31 mouse cellular contexts compared by ENCODE assay signal in genomic region chr7:43451726-43452125, GRCm38 (mm10). TPM values are rescaled to one million over a fixed set of nuclear protein-coding genes. Genes with fewer than 3 reads are reported as not detected.
DNase-seq lines count a peak whose midpoint lies in the region; ATAC-seq and TF ChIP-seq lines count a peak whose summit lies in the region.
"Had no signal": no experiment of that assay in that cellular context is flagged by ENCODE, and none has a peak within 500 bp of the region (broad histone marks: within the 10 kb centered on the region; RNA-seq: fewer than 3 reads in every experiment).

No protein-coding gene starts in this region.

- no peak for ATAC-seq in liver, embryonic 11.5 days (replicated peaks; ENCODE audit: low FRiP score)
- ATAC-seq in lung, postnatal 0 days = no peak
- peak; percentile 38 for ATAC-seq in stomach, postnatal 0 days (ENCODE audit: low FRiP score, low TSS enrichment)
- ATAC-seq: CD4-positive, CD25-positive, alpha-beta regulatory T cell, adult 4 months; forebrain, embryonic 14.5 days; forebrain, embryonic 16.5 days had no signal

- H3K4me3 ChIP-seq in liver, adult 2 months (ENCODE audit: insufficient read depth, low read depth, low read length) = no peak overlapping the region
- H3K4me3 ChIP-seq in liver, embryonic 11.5 days (ENCODE audit: low read depth, low read length) = no peak overlapping the region
- H3K4me3 ChIP-seq in lung, postnatal 0 days (ENCODE audit: low read depth, low read length) = no peak overlapping the region
- H3K4me3 ChIP-seq in stomach, postnatal 0 days (ENCODE audit: low read depth, low read length) = no peak overlapping the region
- H3K4me3 ChIP-seq: embryonic facial prominence, embryonic 13.5 days; embryonic facial prominence, embryonic 15.5 days; erythroblast, embryonic 14.5 days; forebrain, embryonic 10.5 days; forebrain, embryonic 12.5 days had no signal

- no peaks in the 10 kb centered on the region; the same call in 1 of the 2 replicates for H3K79me2 ChIP-seq in liver, adult 2 months (ENCODE audit: control insufficient read depth, insufficient read depth, low read length)

- peaks cover 47% of the 10 kb centered on the region for H3K4me1 ChIP-seq in liver, adult 2 months (ENCODE audit: control insufficient read depth, insufficient read depth, low read length)
- peaks cover 11% of the 10 kb centered on the region for H3K4me1 ChIP-seq in liver, embryonic 11.5 days (replicated peaks; ENCODE audit: control insufficient read depth, insufficient read depth, low read length)
- no peaks in the 10 kb centered on the region for H3K4me1 ChIP-seq in lung, postnatal 0 days (ENCODE audit: insufficient read depth, low read depth, low read length)
- no peaks in the 10 kb centered on the region for H3K4me1 ChIP-seq in stomach, postnatal 0 days (replicated peaks; ENCODE audit: control insufficient read depth, insufficient read depth)
- H3K4me1 ChIP-seq: embryonic facial prominence, embryonic 13.5 days; embryonic facial prominence, embryonic 15.5 days; forebrain, embryonic 10.5 days; forebrain, embryonic 12.5 days had no signal

- no peaks in the 10 kb centered on the region for H3K27me3 ChIP-seq in liver, adult 2 months (ENCODE audit: control insufficient read depth, insufficient read depth, low read length)
- no peaks in the 10 kb centered on the region for H3K27me3 ChIP-seq in liver, embryonic 11.5 days (replicated peaks; ENCODE audit: control insufficient read depth, insufficient read depth, low read length)
- no peaks in the 10 kb centered on the region for H3K27me3 ChIP-seq in lung, postnatal 0 days (replicated peaks; ENCODE audit: insufficient read depth, low read length)
- no peaks in the 10 kb centered on the region for H3K27me3 ChIP-seq in stomach, postnatal 0 days (ENCODE audit: control insufficient read depth, insufficient read depth, low read length)
- H3K27me3 ChIP-seq: CH12.LX; embryonic facial prominence, embryonic 13.5 days; embryonic facial prominence, embryonic 15.5 days; forebrain, embryonic 12.5 days; Patski had no signal

- TF ChIP-seq POLR2A in liver, adult 2 months (IDR thresholded peaks at IDR 0.05; ENCODE audit: extremely low read depth, insufficient read depth, low read length) = no peak

- 57% methylated on average over 11 of the region's 11 CpGs for WGBS in liver, adult 2 months
- WGBS in liver, embryonic 11.5 days = 94% methylated on average over 11 of the region's 11 CpGs
- WGBS in lung, postnatal 0 days = 86% methylated on average over 11 of the region's 11 CpGs
- WGBS in stomach, postnatal 0 days = 86% methylated on average over 11 of the region's 11 CpGs

- TF ChIP-seq CTCF in liver, adult 2 months (IDR thresholded peaks at IDR 0.05; ENCODE audit: low read depth, low read length) = peak; percentile 41
- TF ChIP-seq CTCF in lung, postnatal 0 days (IDR thresholded peaks at IDR 0.05) = peak; percentile 7; the same call in 1 of the 2 replicates
- TF ChIP-seq CTCF in stomach, postnatal 0 days (IDR thresholded peaks at IDR 0.05; ENCODE audit: low read depth) = peak; percentile 17; the same call in 1 of the 2 replicates

- H3K9ac ChIP-seq in liver, adult 2 months (ENCODE audit: low read depth, low read length) = no peak overlapping the region
- H3K9ac ChIP-seq in liver, embryonic 11.5 days (ENCODE audit: low read depth, low read length) = no peak overlapping the region
- no peak overlapping the region for H3K9ac ChIP-seq in lung, postnatal 0 days (replicated peaks; ENCODE audit: low read depth)
- H3K9ac ChIP-seq in stomach, postnatal 0 days (ENCODE audit: low read length) = no peak overlapping the region
- H3K9ac ChIP-seq: embryonic facial prominence, embryonic 13.5 days; embryonic facial prominence, embryonic 15.5 days; forebrain, embryonic 12.5 days had no signal

- H3K36me3 ChIP-seq in liver, adult 2 months (ENCODE audit: control insufficient read depth, insufficient read depth, low read length) = peaks cover 18% of the 10 kb centered on the region
- H3K36me3 ChIP-seq in liver, embryonic 11.5 days (ENCODE audit: control insufficient read depth, insufficient read depth, low read length) = peaks cover 22% of the 10 kb centered on the region
- H3K36me3 ChIP-seq in lung, postnatal 0 days (ENCODE audit: insufficient read depth, low read length) = no peaks in the 10 kb centered on the region
- peaks cover 14% of the 10 kb centered on the region for H3K36me3 ChIP-seq in stomach, postnatal 0 days (ENCODE audit: control insufficient read depth, insufficient read depth, low read length)

- DNase-seq in liver, adult 2 months (ENCODE audit: extremely low read depth, low read depth, low spot score) = peak; percentile 70
- no peak for DNase-seq in liver, embryonic 11.5 days (ENCODE audit: low spot score)
- no peak for DNase-seq in lung, postnatal 0 days (ENCODE audit: low spot score)
- no peak for DNase-seq in lung, postnatal 4 days
- DNase-seq in ZHBTc4 (ENCODE audit: low read depth, low spot score) = peak; percentile 26
- DNase-seq in stomach, postnatal 0 days (ENCODE audit: low spot score) = peak; percentile 37
- no peak for DNase-seq in adrenal gland, adult (ENCODE audit: inconsistent age in 2 of 2, low spot score in 1 of 2)
- DNase-seq: adrenal gland, adult 8-10 months; adrenal gland, postnatal 14 days; adrenal gland, postnatal 36 days; B cell, adult 2 months; cerebellum, adult 11 months; cerebellum, adult 18-20 months; cerebellum, adult 8-10 months; cerebellum, adult 9-11 months; cerebellum, postnatal 14 days; cerebellum, postnatal 36 days; embryo, embryonic 11 days had no signal

- no peak overlapping the region for H3K27ac ChIP-seq in liver, adult 2 months (replicated peaks; ENCODE audit: insufficient read depth, low read depth, low read length)
- H3K27ac ChIP-seq in liver, embryonic 11.5 days (ENCODE audit: low read depth, low read length) = no peak overlapping the region
- H3K27ac ChIP-seq in lung, postnatal 0 days (ENCODE audit: low read length) = no peak overlapping the region
- H3K27ac ChIP-seq in stomach, postnatal 0 days (replicated peaks) = no peak overlapping the region
- H3K27ac ChIP-seq: embryonic facial prominence, embryonic 13.5 days; embryonic facial prominence, embryonic 15.5 days; forebrain, embryonic 10.5 days; forebrain, embryonic 12.5 days had no signal

- H3K4me2 ChIP-seq in liver, embryonic 11.5 days = no peak overlapping the region
- H3K4me2 ChIP-seq in lung, postnatal 0 days (replicated peaks; ENCODE audit: low read depth, low read length) = no peak overlapping the region
- H3K4me2 ChIP-seq in stomach, postnatal 0 days (replicated peaks; ENCODE audit: low read depth) = no peak overlapping the region
- H3K4me2 ChIP-seq: embryonic facial prominence, embryonic 13.5 days; embryonic facial prominence, embryonic 15.5 days; forebrain, embryonic 12.5 days had no signal

- no peaks in the 10 kb centered on the region for H3K9me3 ChIP-seq in liver, embryonic 11.5 days (ENCODE audit: control insufficient read depth, low read length)
- H3K9me3 ChIP-seq in lung, postnatal 0 days (ENCODE audit: low read length) = no peaks in the 10 kb centered on the region
- no peaks in the 10 kb centered on the region for H3K9me3 ChIP-seq in stomach, postnatal 0 days (ENCODE audit: control insufficient read depth, low read length)
- H3K9me3 ChIP-seq: embryonic facial prominence, embryonic 13.5 days; embryonic facial prominence, embryonic 15.5 days; forebrain, embryonic 10.5 days; forebrain, embryonic 12.5 days; G1E had no signal

- no peak for TF ChIP-seq EP300 in lung, postnatal 0 days (IDR thresholded peaks at IDR 0.05)
- no peak for TF ChIP-seq EP300 in stomach, postnatal 0 days (optimal IDR thresholded peaks at IDR 0.05)

RNA-seq across cellular contexts. Expression of gene Gm45233, which starts 7.8 kb away (rescaled TPM):
- total RNA-seq in liver, adult 2 months (2014; rRNA removed) = not detected in 2 replicates
- polyA plus RNA-seq in liver, adult 2 months (2012; rRNA removed) = 0.28 TPM in 1 of 2 replicates, not detected in the other
- polyA plus RNA-seq in liver, embryonic 11.5 days (2014; fragmentation: Nextera tagmentation; extraction: Ambion mirVana) = 0.37 TPM in 1 of 2 replicates, not detected in the other
- 0.35 TPM in 1 of 2 replicates, not detected in the other for polyA plus RNA-seq in lung, postnatal 0 days (2015; fragmentation: Nextera tagmentation; extraction: Ambion mirVana)
- polyA plus RNA-seq in stomach, postnatal 0 days (2015; fragmentation: Nextera tagmentation; extraction: Ambion mirVana) = 0.34 and 0.46 TPM in 2 replicates
- total RNA-seq: CH12.LX, G1E had no signal
- polyA plus RNA-seq: CD4-positive, CD25-positive, alpha-beta regulatory T cell, adult 4 months; embryonic facial prominence, embryonic 11.5 days; erythroblast, embryonic 14.5 days; forebrain, embryonic 14.5 days; G1E had no signal

RNA-seq across cellular contexts. Expression of gene Etfb, which starts 7.8 kb away (rescaled TPM):
- 473 and 572 TPM in 2 replicates for total RNA-seq in liver, adult 2 months (2014; rRNA removed)
- polyA plus RNA-seq in liver, adult 2 months (2012; rRNA removed) = 330 and 416 TPM in 2 replicates
- 369 and 378 TPM in 2 replicates for polyA plus RNA-seq in liver, embryonic 11.5 days (2014; fragmentation: Nextera tagmentation; extraction: Ambion mirVana)
- polyA plus RNA-seq in lung, postnatal 0 days (2015; fragmentation: Nextera tagmentation; extraction: Ambion mirVana) = 356 and 377 TPM in 2 replicates
- 513 and 521 TPM in 2 replicates for polyA plus RNA-seq in stomach, postnatal 0 days (2015; fragmentation: Nextera tagmentation; extraction: Ambion mirVana)

RNA-seq across cellular contexts. Expression of gene Cldnd2, which starts 11.1 kb away (rescaled TPM):
- not detected in 2 replicates for total RNA-seq in liver, adult 2 months (2014; rRNA removed)
- polyA plus RNA-seq in liver, adult 2 months (2012; rRNA removed) = 0.17 TPM in 1 of 2 replicates, not detected in the other
- polyA plus RNA-seq in liver, embryonic 11.5 days (2014; fragmentation: Nextera tagmentation; extraction: Ambion mirVana) = not detected in 2 replicates
- 0.21 TPM in 1 of 2 replicates, not detected in the other for polyA plus RNA-seq in lung, postnatal 0 days (2015; fragmentation: Nextera tagmentation; extraction: Ambion mirVana)
- not detected in 2 replicates for polyA plus RNA-seq in stomach, postnatal 0 days (2015; fragmentation: Nextera tagmentation; extraction: Ambion mirVana)
- total RNA-seq: adrenal gland, adult 18-20 months; adrenal gland, adult 8-10 months; adrenal gland, postnatal 14 days; adrenal gland, postnatal 36 days; CH12.LX; G1E had no signal
- polyA plus RNA-seq: CD4-positive, CD25-positive, alpha-beta regulatory T cell, adult 4 months; embryonic facial prominence, embryonic 11.5 days; embryonic facial prominence, embryonic 13.5 days; embryonic facial prominence, embryonic 15.5 days; erythroblast, embryonic 14.5 days; forebrain, embryonic 10.5 days; forebrain, embryonic 12.5 days; forebrain, embryonic 14.5 days; forebrain, embryonic 16.5 days; G1E; Patski had no signal

RNA-seq across cellular contexts. Expression of gene Vsig10l, which starts 11.2 kb away (rescaled TPM):
- total RNA-seq in liver, adult 2 months (2014; rRNA removed) = 0.37 and 0.47 TPM in 2 replicates
- polyA plus RNA-seq in liver, adult 2 months (2012; rRNA removed) = 0.80 and 1.6 TPM in 2 replicates
- 1.1 and 1.9 TPM in 2 replicates for polyA plus RNA-seq in liver, embryonic 11.5 days (2014; fragmentation: Nextera tagmentation; extraction: Ambion mirVana)
- polyA plus RNA-seq in lung, postnatal 0 days (2015; fragmentation: Nextera tagmentation; extraction: Ambion mirVana) = 5.0 TPM in 2 replicates
- polyA plus RNA-seq in stomach, postnatal 0 days (2015; fragmentation: Nextera tagmentation; extraction: Ambion mirVana) = 36.1 and 40.5 TPM in 2 replicates

RNA-seq across cellular contexts. Expression of gene Nkg7, which starts 14.9 kb away (rescaled TPM):
- 0.81 and 1.1 TPM in 2 replicates for total RNA-seq in liver, adult 2 months (2014; rRNA removed)
- polyA plus RNA-seq in liver, adult 2 months (2012; rRNA removed) = 1.7 and 2.5 TPM in 2 replicates
- 3.5 and 3.8 TPM in 2 replicates for polyA plus RNA-seq in liver, embryonic 11.5 days (2014; fragmentation: Nextera tagmentation; extraction: Ambion mirVana)
- polyA plus RNA-seq in lung, postnatal 0 days (2015; fragmentation: Nextera tagmentation; extraction: Ambion mirVana) = 2.6 and 2.9 TPM in 2 replicates
- polyA plus RNA-seq in stomach, postnatal 0 days (2015; fragmentation: Nextera tagmentation; extraction: Ambion mirVana) = 0.62 and 0.79 TPM in 2 replicates
- total RNA-seq: adrenal gland, postnatal 14 days; CH12.LX; G1E had no signal
- polyA plus RNA-seq: erythroblast, embryonic 14.5 days; forebrain, embryonic 10.5 days; forebrain, embryonic 14.5 days; forebrain, embryonic 16.5 days; G1E had no signal

Comparison
In these comparisons a context has a peak if more than half of its experiments do, and no peak if none do; other contexts are left out.
1. DNase-seq: peak in liver, adult 2 months (single experiment), ZHBTc4 (single experiment) and stomach, postnatal 0 days (single experiment); none in liver, embryonic 11.5 days (single experiment), lung, postnatal 0 days (single experiment), lung, postnatal 4 days (0 of 2) and adrenal gland, adult (0 of 2).
2. Peak in every context shown above with its lines, with median percentiles within 50 percentile points of each other: CTCF ChIP-seq.